Mouse (Mus musculus) E14TG2a.4 (cell line): ENCODE results near the gene Cnot6.

ENCODE experiments used
- CTCF ChIP-seq: conservative IDR thresholded peaks from 2 replicates; pipeline ENCODE4 v1.5.1; 2014; ENCODE audit warnings: low read length
- POU5F1 ChIP-seq: IDR thresholded peaks from 2 replicates; pipeline ENCODE4 v1.6.1; 2014; ENCODE audit warnings: low read length, borderline replicate concordance

- TF ChIP-seq POU5F1 (no peak), CTCF (no peak)
Measured at GRCm38 (mm10) chr11:49626748-49627147, 85.8 kb downstream of the Cnot6 start.
